Mouse (Mus musculus): ENCODE results near the gene Akr1c19. TPM values are rescaled to one million over a fixed set of nuclear protein-coding genes. Genes with fewer than 3 reads are reported as not detected.

The Akr1c19 gene
- 322 TPM for polyA plus RNA-seq (2014; fragmentation: Illumina TruSeq; extraction: RNeasy Lipid Tissue Mini Kit (QIAGEN cat#74804); ENCODE audit: low read depth, low replicate concordance)

GRCm38 (mm10) chr13:4228441-4228840, at the start of gene Akr1c19:
Gene Akr1c19 (plus strand): TSS chr13:4228700.

GRCm38 (mm10) chr13:4190904-4191303, 37.6 kb upstream of the Akr1c19 start, which contains the start of gene Akr1c13:
Gene Akr1c13 (plus strand): TSS chr13:4191150.

GRCm38 (mm10) chr13:4279284-4279683, 50.8 kb downstream of the Akr1c19 start, which contains the start of gene Akr1c12:
Gene Akr1c12 (minus strand): TSS chr13:4279433.

Other genes starting within 250 kb of the Akr1c19 start
- 513 TPM for gene Akr1c14, start 179.7 kb upstream of the Akr1c19 start, polyA plus RNA-seq (2014; fragmentation: Illumina TruSeq; extraction: RNeasy Lipid Tissue Mini Kit (QIAGEN cat#74804); ENCODE audit: low read depth, low replicate concordance)
- 2.6 TPM for gene Akr1c18, start 78.0 kb upstream of the Akr1c19 start, polyA plus RNA-seq (2014; fragmentation: Illumina TruSeq; extraction: RNeasy Lipid Tissue Mini Kit (QIAGEN cat#74804); ENCODE audit: low read depth, low replicate concordance)
- 475 TPM for gene Akr1c13, start 37.5 kb upstream of the Akr1c19 start, polyA plus RNA-seq (2014; fragmentation: Illumina TruSeq; extraction: RNeasy Lipid Tissue Mini Kit (QIAGEN cat#74804); ENCODE audit: low read depth, low replicate concordance)
- gene Akr1c12, start 50.7 kb downstream of the Akr1c19 start, polyA plus RNA-seq (2014; fragmentation: Illumina TruSeq; extraction: RNeasy Lipid Tissue Mini Kit (QIAGEN cat#74804); ENCODE audit: low read depth, low replicate concordance) = 287 TPM
- gene Akr1c6, start 205.6 kb downstream of the Akr1c19 start, polyA plus RNA-seq (2014; fragmentation: Illumina TruSeq; extraction: RNeasy Lipid Tissue Mini Kit (QIAGEN cat#74804); ENCODE audit: low read depth, low replicate concordance) = not detected

Measured in sigmoid colon, adult 10 weeks (tissue).